Mouse (Mus musculus): ENCODE data around the gene Tanc1.

The Tanc1 gene

GRCm38 (mm10) chr2:59620601-59621000 is 8.8 kb downstream of the Tanc1 start:
- Histone ChIP-seq H3K9me3 (ENCODE audit: low read length) (no peaks in the 10 kb centered on the region), H3K4me1 (replicated peaks; ENCODE audit: low read depth, low read length) (peaks cover 96% of the 10 kb centered on the region), H3K27me3 (ENCODE audit: insufficient read depth, low read length) (no peaks in the 10 kb centered on the region), H3K4me3 (replicated peaks; ENCODE audit: low read length) (no peak overlapping the region), H3K36me3 (ENCODE audit: insufficient read depth, low read length) (peaks cover 12% of the 10 kb centered on the region; the same call in 1 of the 2 replicates)
- TF ChIP-seq CTCF (conservative IDR thresholded peaks at IDR 0.05; ENCODE audit: low read length) (no peak), NANOG (IDR thresholded peaks at IDR 0.05; ENCODE audit: borderline replicate concordance, low read length) (no peak)

GRCm38 (mm10) chr2:59622514-59623139 is 10.8 kb downstream of the Tanc1 start:
- H3K4me1 ChIP-seq (replicated peaks; ENCODE audit: low read depth, low read length) = peaks cover 96% of the 10 kb centered on the region
- peak overlapping the region; percentile 43 for H3K4me3 ChIP-seq (replicated peaks; ENCODE audit: low read length)
- no peaks in the 10 kb centered on the region for H3K27me3 ChIP-seq (ENCODE audit: insufficient read depth, low read length)
- no peaks in the 10 kb centered on the region for H3K9me3 ChIP-seq (ENCODE audit: low read length)
- TF ChIP-seq POU5F1 (IDR thresholded peaks at IDR 0.05; ENCODE audit: borderline replicate concordance, low read length) = no peak
- peak; percentile 26 for TF ChIP-seq NANOG (IDR thresholded peaks at IDR 0.05; ENCODE audit: borderline replicate concordance, low read length)
- TF ChIP-seq CTCF (conservative IDR thresholded peaks at IDR 0.05; ENCODE audit: low read length) = no peak
- H3K36me3 ChIP-seq (ENCODE audit: insufficient read depth, low read length) = peaks cover 7% of the 10 kb centered on the region; the same call in 1 of the 2 replicates

GRCm38 (mm10) chr2:59623858-59624257 is 12.0 kb downstream of the Tanc1 start:
- peak overlapping the region; percentile 43 for H3K4me3 ChIP-seq (replicated peaks; ENCODE audit: low read length)
- H3K4me1 ChIP-seq (replicated peaks; ENCODE audit: low read depth, low read length) = peaks cover 96% of the 10 kb centered on the region
- TF ChIP-seq CTCF (conservative IDR thresholded peaks at IDR 0.05; ENCODE audit: low read length) (no peak), NANOG (IDR thresholded peaks at IDR 0.05; ENCODE audit: borderline replicate concordance, low read length) (no peak), POU5F1 (IDR thresholded peaks at IDR 0.05; ENCODE audit: borderline replicate concordance, low read length) (no peak)

GRCm38 (mm10) chr2:59625416-59625815 is 13.6 kb downstream of the Tanc1 start:
- Histone ChIP-seq H3K4me1 (replicated peaks; ENCODE audit: low read depth, low read length) (peaks cover 97% of the 10 kb centered on the region), H3K9me3 (ENCODE audit: low read length) (no peaks in the 10 kb centered on the region), H3K36me3 (ENCODE audit: insufficient read depth, low read length) (no peaks in the 10 kb centered on the region), H3K4me3 (replicated peaks; ENCODE audit: low read length) (no peak overlapping the region), H3K27me3 (ENCODE audit: insufficient read depth, low read length) (no peaks in the 10 kb centered on the region)
- TF ChIP-seq POU5F1 (IDR thresholded peaks at IDR 0.05; ENCODE audit: borderline replicate concordance, low read length) (no peak), NANOG (IDR thresholded peaks at IDR 0.05; ENCODE audit: borderline replicate concordance, low read length) (0 out of 2 replicates have a peak, but pooled peaks have one; percentile 18), CTCF (conservative IDR thresholded peaks at IDR 0.05; ENCODE audit: low read length) (no peak)

More at GRCm38 (mm10) chr2:59623858-59624257, 12.0 kb downstream of the Tanc1 start:
- Histone ChIP-seq H3K36me3 (ENCODE audit: insufficient read depth, low read length) (no peaks in the 10 kb centered on the region), H3K27me3 (ENCODE audit: insufficient read depth, low read length) (no peaks in the 10 kb centered on the region), H3K9me3 (ENCODE audit: low read length) (no peaks in the 10 kb centered on the region)

GRCm38 (mm10) chr2:59625927-59626326 is 14.1 kb downstream of the Tanc1 start:
- H3K4me3 ChIP-seq (replicated peaks; ENCODE audit: low read length) = no peak overlapping the region
- TF ChIP-seq CTCF (conservative IDR thresholded peaks at IDR 0.05; ENCODE audit: low read length) = no peak
- TF ChIP-seq POU5F1 (IDR thresholded peaks at IDR 0.05; ENCODE audit: borderline replicate concordance, low read length) = no peak
- TF ChIP-seq NANOG (IDR thresholded peaks at IDR 0.05; ENCODE audit: borderline replicate concordance, low read length) = no peak
- H3K9me3 ChIP-seq (ENCODE audit: low read length) = no peaks in the 10 kb centered on the region
- H3K27me3 ChIP-seq (ENCODE audit: insufficient read depth, low read length) = no peaks in the 10 kb centered on the region
- H3K4me1 ChIP-seq (replicated peaks; ENCODE audit: low read depth, low read length) = peaks cover 97% of the 10 kb centered on the region
- no peaks in the 10 kb centered on the region for H3K36me3 ChIP-seq (ENCODE audit: insufficient read depth, low read length)

- no peaks in the 10 kb centered on the region for H3K27me3 ChIP-seq (ENCODE audit: insufficient read depth, low read length)
These were observed 14.6 kb downstream of the Tanc1 start for GRCm38 (mm10) chr2:59626422-59626821.

GRCm38 (mm10) chr2:59627502-59627901 is 15.7 kb downstream of the Tanc1 start:
- peak overlapping the region; percentile 66 for H3K4me3 ChIP-seq (replicated peaks; ENCODE audit: low read length)
- H3K36me3 ChIP-seq (ENCODE audit: insufficient read depth, low read length) = no peaks in the 10 kb centered on the region
- TF ChIP-seq NANOG (IDR thresholded peaks at IDR 0.05; ENCODE audit: borderline replicate concordance, low read length) (no peak), CTCF (conservative IDR thresholded peaks at IDR 0.05; ENCODE audit: low read length) (no peak), POU5F1 (IDR thresholded peaks at IDR 0.05; ENCODE audit: borderline replicate concordance, low read length) (no peak)
- no peaks in the 10 kb centered on the region for H3K27me3 ChIP-seq (ENCODE audit: insufficient read depth, low read length)
- H3K9me3 ChIP-seq (ENCODE audit: low read length) = no peaks in the 10 kb centered on the region
- peaks cover 97% of the 10 kb centered on the region for H3K4me1 ChIP-seq (replicated peaks; ENCODE audit: low read depth, low read length)

More at GRCm38 (mm10) chr2:59626422-59626821, 14.6 kb downstream of the Tanc1 start:
- H3K4me3 ChIP-seq (replicated peaks; ENCODE audit: low read length) = peak overlapping the region; percentile 66; the same call in 1 of the 2 replicates
- H3K4me1 ChIP-seq (replicated peaks; ENCODE audit: low read depth, low read length) = peaks cover 97% of the 10 kb centered on the region
- no peak for TF ChIP-seq NANOG (IDR thresholded peaks at IDR 0.05; ENCODE audit: borderline replicate concordance, low read length)
- TF ChIP-seq CTCF (conservative IDR thresholded peaks at IDR 0.05; ENCODE audit: low read length) = no peak
- TF ChIP-seq POU5F1 (IDR thresholded peaks at IDR 0.05; ENCODE audit: borderline replicate concordance, low read length) = no peak
- no peaks in the 10 kb centered on the region for H3K9me3 ChIP-seq (ENCODE audit: low read length)
- no peaks in the 10 kb centered on the region for H3K36me3 ChIP-seq (ENCODE audit: insufficient read depth, low read length)

- peak overlapping the region; percentile 66 for H3K4me3 ChIP-seq (replicated peaks; ENCODE audit: low read length)
- H3K9me3 ChIP-seq (ENCODE audit: low read length) = no peaks in the 10 kb centered on the region
- peaks cover 97% of the 10 kb centered on the region for H3K4me1 ChIP-seq (replicated peaks; ENCODE audit: low read depth, low read length)
- no peak for TF ChIP-seq NANOG (IDR thresholded peaks at IDR 0.05; ENCODE audit: borderline replicate concordance, low read length)
- TF ChIP-seq POU5F1 (IDR thresholded peaks at IDR 0.05; ENCODE audit: borderline replicate concordance, low read length) = no peak
- no peak for TF ChIP-seq CTCF (conservative IDR thresholded peaks at IDR 0.05; ENCODE audit: low read length)
- no peaks in the 10 kb centered on the region for H3K36me3 ChIP-seq (ENCODE audit: insufficient read depth, low read length)
- no peaks in the 10 kb centered on the region for H3K27me3 ChIP-seq (ENCODE audit: insufficient read depth, low read length)
These were observed 16.4 kb downstream of the Tanc1 start for GRCm38 (mm10) chr2:59628057-59628901.

Data from E14TG2a.4 (cell line).